Mouse (Mus musculus) heart, embryonic 11.5 days (tissue): ENCODE measurements around the gene Atl3. TPM values are rescaled to one million over a fixed set of nuclear protein-coding genes. Genes with fewer than 3 reads are reported as not detected.
"Not testable (repeated sequence)": the region's sequence is repeated elsewhere in the genome, so short reads cannot be mapped to it uniquely, and the experiment has no call there.

Experiments
- ATAC-seq: fragments of 200-750 bp; cut with Nextera tagmentation; replicated peaks from 2 replicates; pipeline ENCODE4 v1.8.0; 2017; ENCODE audit warnings: moderate library complexity; ENCODE audit not compliant: insufficient number of reproducible peaks, low FRiP score, low TSS enrichment
- H3K27ac ChIP-seq: fragments of 300-500 bp; sonication (generic); 2 replicates; pipeline ENCODE4 v1.5.1; 2014; ENCODE audit warnings: mild to moderate bottlenecking, low read depth, low read length
- H3K27me3 ChIP-seq: fragments of 300-500 bp; sonication (generic); 2 replicates; pipeline ENCODE4 v1.6.1; 2014; ENCODE audit warnings: mild to moderate bottlenecking, low read length, mixed read lengths; ENCODE audit not compliant: control insufficient read depth, insufficient read depth
- H3K36me3 ChIP-seq: fragments of 300-500 bp; sonication (generic); 2 replicates; pipeline ENCODE4 v1.6.1; 2014; ENCODE audit warnings: mild to moderate bottlenecking, low read length, moderate library complexity, mixed read lengths; ENCODE audit not compliant: control insufficient read depth, insufficient read depth
- H3K4me1 ChIP-seq: fragments of 300-500 bp; sonication (generic); 2 replicates; pipeline ENCODE4 v1.6.1; 2014; ENCODE audit warnings: low read length; ENCODE audit not compliant: control insufficient read depth, insufficient read depth
- H3K4me2 ChIP-seq: fragments of 300-500 bp; sonication (generic); 2 replicates; pipeline ENCODE4 v1.6.1; 2014; ENCODE audit warnings: mild to moderate bottlenecking, moderate library complexity
- H3K4me3 ChIP-seq: fragments of 300-500 bp; sonication (generic); 2 replicates; pipeline ENCODE4 v1.5.1; 2014; ENCODE audit warnings: low read depth, low read length
- H3K9ac ChIP-seq: fragments of 300-500 bp; sonication (generic); 2 replicates; pipeline ENCODE4 v1.6.1; 2014; ENCODE audit warnings: mild to moderate bottlenecking, low read depth, low read length, moderate library complexity
- H3K9me3 ChIP-seq: fragments of 300-500 bp; sonication (generic); replicated peaks from 2 replicates; pipeline ENCODE4 v1.6.1; 2016; ENCODE audit warnings: low read length; ENCODE audit not compliant: control insufficient read depth
- WGBS: fragments of 180-500 bp; shearing (Covaris S2); extraction: QIAGEN DNeasy Blood & Tissue Kit; methylation state at CpG from one replicate; pipeline ENCODE4 v1.1.7; 2014; ENCODE audit not compliant: insufficient replicate concordance; 5-methylcytosine and 5-hydroxymethylcytosine counted together
- polyA plus RNA-seq: library from polyadenylated mRNA; unstranded; fragments of >200 nt; fragmentation: Nextera tagmentation; extraction: Ambion mirVana; gene quantifications from 2 replicates; pipeline ENCODE4 v1.2.1, GENCODE M21; 2014

Atl3 gene
- polyA plus RNA-seq, 1 experiment from 2014 or later = 9.5 TPM

GRCm38 (mm10) chr19:7494187-7495015, 561 bp downstream of the Atl3 start:
- peak overlapping the region; percentile 73 for H3K4me2 ChIP-seq
- H3K36me3 ChIP-seq = no peaks in the 10 kb centered on the region
- H3K27me3 ChIP-seq = no peaks in the 10 kb centered on the region
- no peaks in the 10 kb centered on the region for H3K9me3 ChIP-seq
- under 1% methylated on average over 83 of the region's 84 CpGs for WGBS
- H3K4me3 ChIP-seq = peak overlapping the region; percentile 74
- no peaks in the 10 kb centered on the region for H3K4me1 ChIP-seq
- ATAC-seq = peak; percentile 92
- H3K27ac ChIP-seq = peak overlapping the region; percentile 98
- peak overlapping the region; percentile 95 for H3K9ac ChIP-seq

- no peak for ATAC-seq
- H3K9me3 ChIP-seq = no peaks in the 10 kb centered on the region
- peak overlapping the region; percentile 73 for H3K4me2 ChIP-seq
- no peaks in the 10 kb centered on the region for H3K36me3 ChIP-seq
- WGBS = 45% methylated on average over 14 of the region's 14 CpGs
- peak overlapping the region; percentile 74 for H3K4me3 ChIP-seq
- H3K9ac ChIP-seq = peak overlapping the region; percentile 95
- H3K27me3 ChIP-seq = no peaks in the 10 kb centered on the region
- H3K4me1 ChIP-seq = no peaks in the 10 kb centered on the region
- peak overlapping the region; percentile 98 for H3K27ac ChIP-seq
Observed at GRCm38 (mm10) chr19:7495221-7496038, 1.6 kb downstream of the Atl3 start.

GRCm38 (mm10) chr19:7496070-7496469, 2.2 kb downstream of the Atl3 start:
- not testable (repeated sequence) for H3K27me3 ChIP-seq, H3K9me3 ChIP-seq, H3K36me3 ChIP-seq, H3K27ac ChIP-seq, H3K9ac ChIP-seq, H3K4me2 ChIP-seq, H3K4me1 ChIP-seq, ATAC-seq
- H3K4me3 ChIP-seq = peak overlapping the region; percentile 74; the same call in 1 of the 2 replicates
- 83% methylated on average over 1 of the region's 1 CpGs for WGBS

- H3K4me3 ChIP-seq = no peak overlapping the region
- H3K36me3 ChIP-seq = no peaks in the 10 kb centered on the region
- H3K9me3 ChIP-seq = no peaks in the 10 kb centered on the region
- H3K4me1 ChIP-seq = 0 out of 2 replicates have a peak, but pooled peaks cover 1% of the 10 kb centered on the region
- H3K9ac ChIP-seq = no peak overlapping the region
- no peak for ATAC-seq
- WGBS = 71% methylated on average over 2 of the region's 2 CpGs
- no peaks in the 10 kb centered on the region for H3K27me3 ChIP-seq
- no peak overlapping the region for H3K4me2 ChIP-seq
- no peak overlapping the region for H3K27ac ChIP-seq
Observed at GRCm38 (mm10) chr19:7498816-7499215, 5.0 kb downstream of the Atl3 start.

GRCm38 (mm10) chr19:7500701-7501100, 6.9 kb downstream of the Atl3 start:
- 93% methylated on average over 1 of the region's 1 CpGs for WGBS
- no peak overlapping the region for H3K27ac ChIP-seq
- H3K27me3 ChIP-seq = no peaks in the 10 kb centered on the region
- no peak overlapping the region for H3K4me2 ChIP-seq
- H3K9ac ChIP-seq = no peak overlapping the region
- no peak for ATAC-seq
- H3K4me3 ChIP-seq = no peak overlapping the region
- H3K9me3 ChIP-seq = no peaks in the 10 kb centered on the region
- H3K36me3 ChIP-seq = no peaks in the 10 kb centered on the region
- 0 out of 2 replicates have a peak, but pooled peaks cover 5% of the 10 kb centered on the region for H3K4me1 ChIP-seq

GRCm38 (mm10) chr19:7502432-7502831, 8.6 kb downstream of the Atl3 start:
- Histone ChIP-seq H3K4me1 (0 out of 2 replicates have a peak, but pooled peaks cover 5% of the 10 kb centered on the region), H3K36me3 (no peaks in the 10 kb centered on the region), H3K27ac (no peak overlapping the region), H3K27me3 (no peaks in the 10 kb centered on the region), H3K4me2 (no peak overlapping the region), H3K9ac (no peak overlapping the region), H3K9me3 (no peaks in the 10 kb centered on the region), H3K4me3 (no peak overlapping the region)
- WGBS = 88% methylated on average over 2 of the region's 2 CpGs
- no peak for ATAC-seq

GRCm38 (mm10) chr19:7506321-7506720, 12.5 kb downstream of the Atl3 start:
- Histone ChIP-seq H3K27me3 (no peaks in the 10 kb centered on the region), H3K4me2 (no peak overlapping the region), H3K9ac (no peak overlapping the region), H3K4me3 (no peak overlapping the region), H3K4me1 (0 out of 2 replicates have a peak, but pooled peaks cover 5% of the 10 kb centered on the region), H3K27ac (no peak overlapping the region), H3K9me3 (no peaks in the 10 kb centered on the region), H3K36me3 (0 out of 2 replicates have a peak, but pooled peaks cover 4% of the 10 kb centered on the region)
- 79% methylated on average over 1 of the region's 1 CpGs for WGBS
- ATAC-seq = no peak

- Histone ChIP-seq H3K27ac (no peak overlapping the region), H3K9me3 (no peaks in the 10 kb centered on the region), H3K4me2 (no peak overlapping the region), H3K4me3 (no peak overlapping the region), H3K27me3 (no peaks in the 10 kb centered on the region), H3K36me3 (0 out of 2 replicates have a peak, but pooled peaks cover 4% of the 10 kb centered on the region), H3K4me1 (0 out of 2 replicates have a peak, but pooled peaks cover 5% of the 10 kb centered on the region), H3K9ac (no peak overlapping the region)
- ATAC-seq = no peak
- WGBS = 54% methylated on average over 4 of the region's 4 CpGs
Observed at GRCm38 (mm10) chr19:7508026-7508425, 14.2 kb downstream of the Atl3 start.
